Mouse (Mus musculus): ENCODE data around the gene Rassf7. TPM values are rescaled to one million over a fixed set of nuclear protein-coding genes. Genes with fewer than 3 reads are reported as not detected.
"Not testable (repeated sequence)": the region's sequence is repeated elsewhere in the genome, so short reads cannot be mapped to it uniquely, and the experiment has no call there.

Gene Rassf7
- polyA plus RNA-seq, 1 experiment, result 7.3 TPM

- Histone ChIP-seq H3K4me1 (ENCODE audit: control insufficient read depth) (peaks cover 44% of the 10 kb centered on the region), H3K36me3 (ENCODE audit: control insufficient read depth) (peaks cover 43% of the 10 kb centered on the region), H3K4me3 (replicated peaks) (peak within 1 kb of the TSS; percentile 87), H3K27me3 (ENCODE audit: control insufficient read depth) (no peaks in the 10 kb centered on the region), H3K9me3 (ENCODE audit: control insufficient read depth, low read length) (peaks cover 3% of the 10 kb centered on the region; the same call in 1 of the 2 replicates)
- TF ChIP-seq GATA1 (IDR thresholded peaks at IDR 0.05; ENCODE audit: low read length), result no peak
- no peak for TF ChIP-seq TAL1 (IDR thresholded peaks at IDR 0.05; ENCODE audit: low read length)
Measured at GRCm38 (mm10) chr7:141228279-141229067, 12.8 kb downstream of the Rassf7 start, which contains the start of gene Phrf1. Phrf1 (plus strand) TSS chr7:141228784.

GRCm38 (mm10) chr7:141229702-141230101 lies 14.0 kb downstream of the Rassf7 start:
- no peaks in the 10 kb centered on the region for H3K27me3 ChIP-seq (ENCODE audit: control insufficient read depth)
- no peak for TF ChIP-seq TAL1 (IDR thresholded peaks at IDR 0.05; ENCODE audit: low read length)
- TF ChIP-seq GATA1 (IDR thresholded peaks at IDR 0.05; ENCODE audit: low read length), result no peak
- H3K9me3 ChIP-seq (ENCODE audit: control insufficient read depth, low read length), result peaks cover 3% of the 10 kb centered on the region; the same call in 1 of the 2 replicates
- H3K4me1 ChIP-seq (ENCODE audit: control insufficient read depth), result peaks cover 44% of the 10 kb centered on the region
- peak overlapping the region; percentile 87 for H3K4me3 ChIP-seq (replicated peaks)
- H3K36me3 ChIP-seq (ENCODE audit: control insufficient read depth), result peaks cover 55% of the 10 kb centered on the region

- Histone ChIP-seq H3K36me3 (ENCODE audit: control insufficient read depth) (peaks cover 64% of the 10 kb centered on the region), H3K4me3 (replicated peaks) (peak overlapping the region; percentile 87), H3K27me3 (ENCODE audit: control insufficient read depth) (no peaks in the 10 kb centered on the region), H3K4me1 (ENCODE audit: control insufficient read depth) (peaks cover 44% of the 10 kb centered on the region), H3K9me3 (ENCODE audit: control insufficient read depth, low read length) (peaks cover 3% of the 10 kb centered on the region; the same call in 1 of the 2 replicates)
- no peak for TF ChIP-seq GATA1 (IDR thresholded peaks at IDR 0.05; ENCODE audit: low read length)
- TF ChIP-seq TAL1 (IDR thresholded peaks at IDR 0.05; ENCODE audit: low read length), result no peak
Measured at GRCm38 (mm10) chr7:141230570-141230969, 14.9 kb downstream of the Rassf7 start.

GRCm38 (mm10) chr7:141231111-141231510 lies 15.5 kb downstream of the Rassf7 start:
- Histone ChIP-seq H3K27me3 (ENCODE audit: control insufficient read depth) (no peaks in the 10 kb centered on the region), H3K9me3 (ENCODE audit: control insufficient read depth, low read length) (peaks cover 3% of the 10 kb centered on the region; the same call in 1 of the 2 replicates), H3K36me3 (ENCODE audit: control insufficient read depth) (peaks cover 69% of the 10 kb centered on the region), H3K4me1 (ENCODE audit: control insufficient read depth) (peaks cover 44% of the 10 kb centered on the region), H3K4me3 (replicated peaks) (no peak overlapping the region)
- TF ChIP-seq TAL1 (IDR thresholded peaks at IDR 0.05; ENCODE audit: low read length) (no peak), GATA1 (IDR thresholded peaks at IDR 0.05; ENCODE audit: low read length) (no peak)

GRCm38 (mm10) chr7:141231551-141231950 lies 15.9 kb downstream of the Rassf7 start:
- H3K27me3 ChIP-seq (ENCODE audit: control insufficient read depth), result no peaks in the 10 kb centered on the region
- no peak overlapping the region for H3K4me3 ChIP-seq (replicated peaks)
- H3K36me3 ChIP-seq (ENCODE audit: control insufficient read depth), result peaks cover 72% of the 10 kb centered on the region
- TF ChIP-seq TAL1 (IDR thresholded peaks at IDR 0.05; ENCODE audit: low read length), result no peak
- no peak for TF ChIP-seq GATA1 (IDR thresholded peaks at IDR 0.05; ENCODE audit: low read length)
- H3K4me1 ChIP-seq (ENCODE audit: control insufficient read depth), result peaks cover 44% of the 10 kb centered on the region
- H3K9me3 ChIP-seq (ENCODE audit: control insufficient read depth, low read length), result peaks cover 3% of the 10 kb centered on the region; the same call in 1 of the 2 replicates

GRCm38 (mm10) chr7:141250486-141250885 lies 34.8 kb downstream of the Rassf7 start:
- not testable (repeated sequence) for H3K4me1 ChIP-seq (ENCODE audit: control insufficient read depth); H3K27me3 ChIP-seq (ENCODE audit: control insufficient read depth); H3K9me3 ChIP-seq (ENCODE audit: control insufficient read depth, low read length); H3K4me3 ChIP-seq (replicated peaks)
- peaks cover 98% of the 10 kb centered on the region for H3K36me3 ChIP-seq (ENCODE audit: control insufficient read depth)

- Histone ChIP-seq H3K4me3 (replicated peaks) (no peak overlapping the region), H3K4me1 (ENCODE audit: control insufficient read depth) (no peaks in the 10 kb centered on the region; the same call in 1 of the 2 replicates), H3K27me3 (ENCODE audit: control insufficient read depth) (no peaks in the 10 kb centered on the region), H3K9me3 (ENCODE audit: control insufficient read depth, low read length) (no peaks in the 10 kb centered on the region), H3K36me3 (ENCODE audit: control insufficient read depth) (peaks cover 96% of the 10 kb centered on the region)
- TF ChIP-seq GATA1 (IDR thresholded peaks at IDR 0.05; ENCODE audit: low read length) (no peak), TAL1 (IDR thresholded peaks at IDR 0.05; ENCODE audit: low read length) (no peak)
Measured at GRCm38 (mm10) chr7:141256159-141256558, 40.5 kb downstream of the Rassf7 start.

- H3K36me3 ChIP-seq (ENCODE audit: control insufficient read depth), result peaks cover 84% of the 10 kb centered on the region
- H3K4me1 ChIP-seq (ENCODE audit: control insufficient read depth), result peaks cover 29% of the 10 kb centered on the region
- H3K4me3 ChIP-seq (replicated peaks), result no peak overlapping the region
- no peaks in the 10 kb centered on the region for H3K9me3 ChIP-seq (ENCODE audit: control insufficient read depth, low read length)
- TF ChIP-seq GATA1 (IDR thresholded peaks at IDR 0.05; ENCODE audit: low read length) (no peak), TAL1 (IDR thresholded peaks at IDR 0.05; ENCODE audit: low read length) (no peak)
- no peaks in the 10 kb centered on the region for H3K27me3 ChIP-seq (ENCODE audit: control insufficient read depth)
Measured at GRCm38 (mm10) chr7:141261480-141261879, 45.8 kb downstream of the Rassf7 start.

- peaks cover 33% of the 10 kb centered on the region for H3K4me1 ChIP-seq (ENCODE audit: control insufficient read depth)
- H3K9me3 ChIP-seq (ENCODE audit: control insufficient read depth, low read length), result no peaks in the 10 kb centered on the region
- peaks cover 10% of the 10 kb centered on the region for H3K27me3 ChIP-seq (ENCODE audit: control insufficient read depth)
- TF ChIP-seq TAL1 (IDR thresholded peaks at IDR 0.05; ENCODE audit: low read length) (no peak), GATA1 (IDR thresholded peaks at IDR 0.05; ENCODE audit: low read length) (no peak)
- no peak overlapping the region for H3K4me3 ChIP-seq (replicated peaks)
- peaks cover 63% of the 10 kb centered on the region for H3K36me3 ChIP-seq (ENCODE audit: control insufficient read depth)
Measured at GRCm38 (mm10) chr7:141263640-141264039, 48.0 kb downstream of the Rassf7 start.

Data from erythroblast, embryonic 14.5 days (primary cell).